Mouse (Mus musculus) limb, embryonic 10.5 days (tissue): ENCODE results near the gene Rasgrp3. TPM values are rescaled to one million over a fixed set of nuclear protein-coding genes. Genes with fewer than 3 reads are reported as not detected.

Experiments
- DNase-seq: peaks from one replicate; pipeline ENCODE4 v3.0.0-alpha.2; 2017; ENCODE audit warnings: low spot score
- H3K27ac ChIP-seq: fragments of 300-500 bp; sonication (generic); 2 replicates; pipeline ENCODE4 v1.5.1; 2016; ENCODE audit warnings: mild to moderate bottlenecking
- H3K27me3 ChIP-seq: fragments of 300-500 bp; sonication (generic); 2 replicates; pipeline ENCODE4 v1.6.1; 2016; ENCODE audit warnings: low read depth, mild to moderate bottlenecking; ENCODE audit not compliant: poor library complexity, severe bottlenecking
- H3K36me3 ChIP-seq: fragments of 300-500 bp; sonication (generic); 2 replicates; pipeline ENCODE4 v1.6.1; 2016; ENCODE audit warnings: mild to moderate bottlenecking, moderate library complexity
- H3K4me1 ChIP-seq: fragments of 300-500 bp; sonication (generic); 2 replicates; pipeline ENCODE4 v1.6.1; 2016
- H3K4me3 ChIP-seq: fragments of 300-500 bp; sonication (generic); 2 replicates; pipeline ENCODE4 v1.5.1; 2016; ENCODE audit warnings: mild to moderate bottlenecking, moderate library complexity
- H3K9me3 ChIP-seq: fragments of 300-500 bp; sonication (generic); replicated peaks from 2 replicates; pipeline ENCODE4 v1.6.1; 2016; ENCODE audit warnings: mild to moderate bottlenecking
- WGBS: fragments of 180-500 bp; shearing (Covaris S2); methylation state at CpG from one replicate; pipeline ENCODE4 v1.1.7; 2016; 5-methylcytosine and 5-hydroxymethylcytosine counted together
- polyA plus RNA-seq: library from polyadenylated mRNA; unstranded; fragments of >200 nt; fragmentation: Nextera tagmentation; extraction: Ambion mirVana; gene quantifications from 2 replicates; pipeline ENCODE4 v1.2.1, GENCODE M21; 2016

Gene Rasgrp3
- polyA plus RNA-seq, 1 experiment from 2014 or later: 12.7 TPM

- Histone ChIP-seq H3K27ac (no peak overlapping the region), H3K4me1 (peaks cover 5% of the 10 kb centered on the region; the same call in 1 of the 2 replicates), H3K36me3 (no peaks in the 10 kb centered on the region), H3K27me3 (no peaks in the 10 kb centered on the region), H3K4me3 (no peak overlapping the region), H3K9me3 (no peaks in the 10 kb centered on the region)
- no peak for DNase-seq
- WGBS: 71% methylated on average over 8 of the region's 8 CpGs
Measured at GRCm38 (mm10) chr17:75518181-75518901, 82.6 kb downstream of the Rasgrp3 start.

GRCm38 (mm10) chr17:75519239-75519900 lies 83.7 kb downstream of the Rasgrp3 start:
- Histone ChIP-seq H3K9me3 (no peaks in the 10 kb centered on the region), H3K4me3 (no peak overlapping the region), H3K4me1 (peaks cover 8% of the 10 kb centered on the region; the same call in 1 of the 2 replicates), H3K27ac (no peak overlapping the region), H3K36me3 (no peaks in the 10 kb centered on the region), H3K27me3 (no peaks in the 10 kb centered on the region)
- WGBS: 84% methylated on average over 8 of the region's 8 CpGs
- DNase-seq: no peak

DNA sequence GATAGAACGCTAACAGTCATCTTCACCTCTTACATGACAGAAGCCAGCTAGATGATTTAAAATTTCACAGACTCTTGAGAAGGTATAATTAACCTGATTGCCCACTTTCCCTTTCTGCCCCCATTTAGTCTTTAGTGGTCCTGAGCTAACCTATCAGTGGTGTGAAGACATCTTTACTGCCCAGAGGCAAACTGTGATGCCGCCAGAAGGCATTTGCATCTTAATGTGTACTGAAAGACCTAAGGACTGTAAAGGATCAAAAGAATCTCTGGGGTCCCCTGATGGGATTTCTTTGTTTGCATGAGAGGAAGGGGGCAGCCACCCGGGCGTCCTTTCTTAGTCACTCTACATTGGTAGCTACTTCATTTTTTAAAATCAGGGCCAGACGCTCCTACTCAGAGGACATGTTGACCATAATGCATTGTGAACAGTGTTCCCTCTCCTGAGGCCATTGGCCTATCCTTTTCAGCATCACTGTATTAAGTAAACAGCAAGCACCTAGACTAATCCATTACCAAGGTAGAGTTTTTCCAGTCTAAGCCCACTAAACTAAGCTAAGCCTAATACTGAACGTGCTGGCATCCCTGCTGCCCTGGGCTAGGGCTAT lies 85.6 kb downstream of the Rasgrp3 start:
- H3K9me3 ChIP-seq: no peaks in the 10 kb centered on the region
- WGBS: 17% methylated on average over 6 of the region's 6 CpGs
- DNase-seq: no peak
- no peak overlapping the region for H3K27ac ChIP-seq
- H3K4me1 ChIP-seq: peaks cover 8% of the 10 kb centered on the region; the same call in 1 of the 2 replicates
- H3K36me3 ChIP-seq: no peaks in the 10 kb centered on the region
- H3K27me3 ChIP-seq: no peaks in the 10 kb centered on the region
- H3K4me3 ChIP-seq: no peak overlapping the region

GRCm38 (mm10) chr17:75522347-75523065 lies 86.8 kb downstream of the Rasgrp3 start:
- no peak for DNase-seq
- WGBS: 21% methylated on average over 9 of the region's 9 CpGs

DNA sequence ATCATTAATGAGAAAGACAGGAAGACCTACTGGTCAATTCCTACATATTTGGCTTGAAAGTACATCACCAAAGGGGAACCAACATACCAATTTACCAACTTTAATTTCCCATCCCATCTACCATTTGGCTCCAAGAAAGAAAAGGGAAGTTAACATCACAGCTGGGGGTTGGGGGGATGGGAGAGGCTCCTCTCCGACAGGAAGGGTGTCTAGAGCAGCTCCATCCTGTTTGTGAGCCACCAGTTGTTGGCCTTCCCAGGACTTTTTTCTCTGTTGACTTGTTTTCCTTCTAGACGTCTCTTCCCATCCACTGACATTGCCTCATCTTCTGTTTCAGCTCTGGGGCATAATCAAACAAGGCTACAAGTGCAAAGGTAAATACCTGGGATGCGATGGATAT lies 88.1 kb downstream of the Rasgrp3 start:
- Histone ChIP-seq H3K36me3 (no peaks in the 10 kb centered on the region), H3K4me3 (no peak overlapping the region), H3K4me1 (peaks cover 8% of the 10 kb centered on the region; the same call in 1 of the 2 replicates), H3K27me3 (no peaks in the 10 kb centered on the region), H3K9me3 (no peaks in the 10 kb centered on the region), H3K27ac (no peak overlapping the region)
- 65% methylated on average over 3 of the region's 3 CpGs for WGBS
- no peak for DNase-seq

More at GRCm38 (mm10) chr17:75522347-75523065, 86.8 kb downstream of the Rasgrp3 start:
- no peak overlapping the region for H3K27ac ChIP-seq
- H3K27me3 ChIP-seq: no peaks in the 10 kb centered on the region
- peaks cover 8% of the 10 kb centered on the region; the same call in 1 of the 2 replicates for H3K4me1 ChIP-seq
- H3K36me3 ChIP-seq: no peaks in the 10 kb centered on the region
- H3K4me3 ChIP-seq: no peak overlapping the region
- H3K9me3 ChIP-seq: no peaks in the 10 kb centered on the region

- Histone ChIP-seq H3K27me3 (no peaks in the 10 kb centered on the region), H3K4me1 (peaks cover 8% of the 10 kb centered on the region; the same call in 1 of the 2 replicates), H3K4me3 (no peak overlapping the region), H3K36me3 (peaks cover 6% of the 10 kb centered on the region; the same call in 1 of the 2 replicates), H3K27ac (no peak overlapping the region), H3K9me3 (no peaks in the 10 kb centered on the region)
- no peak for DNase-seq
- WGBS: 87% methylated on average over 1 of the region's 1 CpGs
Measured at GRCm38 (mm10) chr17:75526411-75526810, 90.7 kb downstream of the Rasgrp3 start.

DNA sequence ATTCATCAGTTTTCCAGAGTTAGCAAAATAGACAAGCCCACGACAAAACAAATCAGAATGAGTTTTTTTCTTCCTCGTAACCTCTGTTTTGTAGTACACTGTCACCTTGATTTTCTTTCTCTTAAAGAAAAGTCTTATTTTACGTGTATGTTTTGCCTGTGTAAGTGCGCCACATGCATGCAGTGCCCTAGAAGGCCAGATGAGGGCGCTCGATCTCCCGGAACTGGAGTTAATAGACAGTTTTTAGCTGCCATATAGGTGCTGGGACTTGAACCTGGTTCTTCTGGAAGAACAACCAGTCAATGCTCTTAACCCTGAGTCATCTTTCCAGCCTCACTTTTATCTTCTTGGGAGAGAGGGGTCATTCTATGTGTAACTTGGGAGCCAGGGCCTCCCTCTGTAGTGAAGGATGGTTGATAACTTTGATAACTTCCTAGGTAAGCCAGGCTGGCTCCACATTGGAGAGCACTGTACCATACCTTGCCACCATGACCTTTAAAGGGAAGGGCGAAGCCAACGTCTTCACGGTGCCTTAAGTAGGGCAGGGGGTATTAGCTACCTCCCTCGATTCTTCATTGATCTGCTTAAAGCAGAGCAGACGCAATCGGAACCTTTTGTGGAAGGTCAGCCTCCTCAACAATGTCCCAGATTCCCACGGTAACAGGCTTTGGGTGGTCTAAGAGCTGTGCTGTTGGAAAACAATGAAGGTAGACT lies 93.7 kb downstream of the Rasgrp3 start:
- no peak overlapping the region for H3K27ac ChIP-seq
- 94% methylated on average over 14 of the region's 14 CpGs for WGBS
- no peak overlapping the region for H3K4me3 ChIP-seq
- peaks cover under 1% of the 10 kb centered on the region; the same call in 1 of the 2 replicates for H3K4me1 ChIP-seq
- no peaks in the 10 kb centered on the region for H3K9me3 ChIP-seq
- H3K36me3 ChIP-seq: peaks cover 6% of the 10 kb centered on the region; the same call in 1 of the 2 replicates
- DNase-seq: no peak
- H3K27me3 ChIP-seq: no peaks in the 10 kb centered on the region

GRCm38 (mm10) chr17:75532469-75532986 lies 96.8 kb downstream of the Rasgrp3 start:
- 78% methylated on average over 6 of the region's 6 CpGs for WGBS
- H3K27me3 ChIP-seq: no peaks in the 10 kb centered on the region
- H3K36me3 ChIP-seq: peaks cover 15% of the 10 kb centered on the region
- H3K9me3 ChIP-seq: no peaks in the 10 kb centered on the region
- no peak overlapping the region for H3K27ac ChIP-seq
- DNase-seq: no peak
- H3K4me1 ChIP-seq: no peaks in the 10 kb centered on the region
- H3K4me3 ChIP-seq: no peak overlapping the region

- 74% methylated on average over 12 of the region's 12 CpGs for WGBS
- DNase-seq: no peak
Measured at GRCm38 (mm10) chr17:75534314-75535020, 98.8 kb downstream of the Rasgrp3 start.

DNA sequence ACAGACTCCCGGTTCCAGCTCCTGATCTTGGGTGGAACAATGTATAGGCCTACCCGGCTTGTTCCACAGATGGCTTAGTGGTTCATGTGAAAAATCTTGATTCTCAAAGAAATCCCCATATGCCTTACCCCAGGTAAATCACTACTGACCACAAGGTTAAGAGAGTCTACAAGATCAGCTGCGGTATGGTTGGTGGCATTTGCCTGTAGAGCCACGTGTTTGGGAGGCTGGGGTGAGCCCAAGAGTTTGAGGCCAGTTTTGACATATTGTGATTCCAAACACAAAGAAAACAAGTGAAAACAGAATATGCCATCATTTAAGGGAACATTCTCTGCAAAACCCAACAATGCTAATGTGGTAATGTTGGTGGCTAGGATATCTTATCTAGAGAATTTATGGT lies 99.9 kb downstream of the Rasgrp3 start:
- WGBS: 92% methylated on average over 4 of the region's 4 CpGs
- H3K27me3 ChIP-seq: no peaks in the 10 kb centered on the region

More at GRCm38 (mm10) chr17:75534314-75535020, 98.8 kb downstream of the Rasgrp3 start:
- H3K27ac ChIP-seq: no peak overlapping the region
- no peak overlapping the region for H3K4me3 ChIP-seq
- no peaks in the 10 kb centered on the region for H3K9me3 ChIP-seq
- peaks cover 31% of the 10 kb centered on the region for H3K36me3 ChIP-seq
- H3K27me3 ChIP-seq: no peaks in the 10 kb centered on the region
- H3K4me1 ChIP-seq: no peaks in the 10 kb centered on the region

GRCm38 (mm10) chr17:75536396-75537049 lies 100.8 kb downstream of the Rasgrp3 start:
- Histone ChIP-seq H3K27ac (no peak overlapping the region), H3K36me3 (peaks cover 34% of the 10 kb centered on the region), H3K27me3 (no peaks in the 10 kb centered on the region), H3K4me1 (no peaks in the 10 kb centered on the region), H3K9me3 (no peaks in the 10 kb centered on the region), H3K4me3 (no peak overlapping the region)
- WGBS: 52% methylated on average over 6 of the region's 6 CpGs
- DNase-seq: no peak

More for the DNA sequence above, 99.9 kb downstream of the Rasgrp3 start:
- no peaks in the 10 kb centered on the region for H3K4me1 ChIP-seq
- no peak for DNase-seq
- H3K27ac ChIP-seq: no peak overlapping the region
- no peaks in the 10 kb centered on the region for H3K9me3 ChIP-seq
- H3K36me3 ChIP-seq: peaks cover 33% of the 10 kb centered on the region
- H3K4me3 ChIP-seq: no peak overlapping the region
